Mouse (Mus musculus) macrophage (primary cell): Measurements from ENCODE around the gene Tubgcp5. TPM values are rescaled to one million over a fixed set of nuclear protein-coding genes. Genes with fewer than 3 reads are reported as not detected.

Source experiments
- H3K27ac ChIP-seq: fragments of 350-480 bp; formaldehyde crosslinking; 2 replicates; pipeline ENCODE4 v1.9.0; 2021
- H3K36me3 ChIP-seq: fragments of 350-480 bp; formaldehyde crosslinking; 2 replicates; pipeline ENCODE4 v1.9.0; 2021; ENCODE audit errors: inconsistent target
- H3K4me3 ChIP-seq: fragments of 350-480 bp; formaldehyde crosslinking; 2 replicates; pipeline ENCODE4 v1.9.0; 2021; ENCODE audit errors: inconsistent target
- H3K79me2 ChIP-seq: fragments of 350-480 bp; formaldehyde crosslinking; 2 replicates; pipeline ENCODE4 v1.9.0; 2021; ENCODE audit errors: inconsistent target
- WGBS: methylation state at CpG from one replicate; pipeline ENCODE4 v1.1.7; 2026; ENCODE audit warnings: inconsistent platforms; ENCODE audit not compliant: missing documents; 5-methylcytosine and 5-hydroxymethylcytosine counted together
- polyA plus RNA-seq: library from polyadenylated mRNA; stranded (reverse); fragments of 250-400 nt; gene quantifications from 3 replicates; pipeline ENCODE4 v1.2.4, GENCODE M21; 2018; ENCODE audit warnings: inconsistent platforms

The Tubgcp5 gene
- polyA plus RNA-seq, 1 experiment from 2014 or later = 9.2 TPM

DNA sequence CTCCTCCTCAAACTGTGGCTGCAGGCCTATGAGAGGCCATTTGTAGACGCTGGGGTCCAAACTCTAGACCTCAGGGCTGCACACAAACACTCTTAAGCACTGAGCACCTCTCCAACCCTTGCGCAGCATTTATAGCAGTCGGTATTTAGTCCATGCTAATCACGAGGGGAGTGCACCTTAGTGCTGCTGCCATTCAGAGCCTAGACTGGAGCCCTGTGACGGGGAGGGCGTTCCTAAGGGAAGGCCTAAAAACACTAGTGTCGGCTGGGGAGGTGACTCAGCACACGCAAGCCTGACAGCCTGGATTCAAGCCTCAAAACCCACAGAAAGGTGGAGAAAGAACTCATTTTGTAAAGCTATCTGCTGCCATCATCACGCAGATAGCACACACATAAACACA, 33.6 kb downstream of the Tubgcp5 start:
- Histone ChIP-seq H3K36me3 (peaks cover 59% of the 10 kb centered on the region), H3K79me2 (no peaks in the 10 kb centered on the region), H3K4me3 (no peak overlapping the region), H3K27ac (no peak overlapping the region)
- 89% methylated on average over 9 of the region's 9 CpGs for WGBS

DNA sequence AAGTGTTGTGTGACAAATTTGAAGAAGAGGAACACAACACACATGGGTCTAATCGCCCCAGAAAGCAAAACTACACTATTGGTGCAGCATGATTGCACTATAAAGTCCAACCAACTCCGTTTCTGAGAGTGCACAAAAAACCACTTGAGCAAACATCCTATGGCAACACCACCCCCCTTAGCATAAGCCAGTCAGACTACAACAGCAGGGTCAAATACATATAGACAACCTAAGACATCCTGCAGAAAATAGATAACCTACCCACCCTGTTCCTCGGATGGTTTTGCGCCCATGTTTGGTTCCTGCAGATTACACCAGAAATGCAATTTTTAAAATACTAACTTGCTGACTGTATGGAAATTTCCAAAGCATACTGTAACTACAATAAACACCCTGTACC, 42.9 kb downstream of the Tubgcp5 start:
- H3K36me3 ChIP-seq = peaks cover 4% of the 10 kb centered on the region; the same call in 1 of the 2 replicates
- no peak overlapping the region for H3K27ac ChIP-seq
- H3K79me2 ChIP-seq = no peaks in the 10 kb centered on the region
- WGBS = 82% methylated on average over 4 of the region's 4 CpGs
- no peak overlapping the region for H3K4me3 ChIP-seq

DNA sequence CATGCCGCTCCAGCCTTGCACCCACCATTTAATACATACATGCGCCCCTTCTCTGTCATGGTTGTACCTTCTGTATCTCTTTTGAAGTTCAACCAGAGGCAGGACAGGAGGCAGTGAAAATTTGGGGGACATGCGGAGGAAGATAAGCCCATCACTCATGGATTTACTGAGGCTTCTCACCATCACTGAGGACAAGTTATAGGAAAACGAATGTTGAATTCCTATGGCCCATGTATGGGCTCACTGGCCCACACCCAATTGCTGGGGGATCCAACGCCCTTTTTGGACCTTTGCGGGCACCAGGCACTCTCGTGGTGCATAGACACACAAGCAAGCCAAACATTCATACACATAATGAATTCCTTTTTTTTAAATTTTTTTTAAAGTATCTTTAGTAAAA, 47.5 kb downstream of the Tubgcp5 start, which contains the start of gene Cyfip1:
Gene Cyfip1 (plus strand): TSS at position 301 of the 400 bp plus-strand sequence.
- Histone ChIP-seq H3K36me3 (no peaks in the 10 kb centered on the region), H3K79me2 (peaks cover 42% of the 10 kb centered on the region), H3K27ac (peak within 1 kb of the TSS; percentile 66), H3K4me3 (peak within 1 kb of the TSS; percentile 84)
- WGBS = 82% methylated on average over 7 of the region's 7 CpGs

DNA sequence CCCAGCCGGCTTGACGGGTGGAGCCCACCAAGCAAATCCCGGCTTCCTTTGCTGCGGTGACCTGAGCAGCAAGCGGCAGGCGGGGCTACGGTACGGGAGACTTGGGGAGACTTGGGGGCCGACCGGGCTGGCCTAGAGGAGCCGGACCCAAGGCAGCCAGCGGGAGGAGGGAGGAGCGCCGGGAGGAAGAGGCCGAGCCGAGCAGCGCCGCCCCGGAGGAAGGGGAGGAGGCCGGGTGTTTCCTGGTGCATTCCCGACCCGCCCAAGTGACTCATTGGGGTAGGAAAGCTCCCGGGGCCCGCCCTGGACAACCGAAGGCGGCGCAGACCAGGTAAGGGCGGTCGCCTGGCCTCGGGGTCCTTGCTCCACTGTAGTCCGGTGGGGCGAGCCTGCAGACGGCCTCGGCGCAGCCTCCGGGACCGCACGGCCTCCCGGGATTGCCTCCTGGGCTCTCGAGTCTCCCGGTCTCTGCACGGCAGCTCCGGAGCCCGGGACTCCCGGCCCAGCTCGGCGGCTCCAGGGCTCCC, 48.1 kb downstream of the Tubgcp5 start:
- Histone ChIP-seq H3K36me3 (no peaks in the 10 kb centered on the region), H3K79me2 (peaks cover 48% of the 10 kb centered on the region), H3K4me3 (peak overlapping the region; percentile 84), H3K27ac (peak overlapping the region; percentile 66)
- WGBS = 0% methylated on average over 45 of the region's 47 CpGs

DNA sequence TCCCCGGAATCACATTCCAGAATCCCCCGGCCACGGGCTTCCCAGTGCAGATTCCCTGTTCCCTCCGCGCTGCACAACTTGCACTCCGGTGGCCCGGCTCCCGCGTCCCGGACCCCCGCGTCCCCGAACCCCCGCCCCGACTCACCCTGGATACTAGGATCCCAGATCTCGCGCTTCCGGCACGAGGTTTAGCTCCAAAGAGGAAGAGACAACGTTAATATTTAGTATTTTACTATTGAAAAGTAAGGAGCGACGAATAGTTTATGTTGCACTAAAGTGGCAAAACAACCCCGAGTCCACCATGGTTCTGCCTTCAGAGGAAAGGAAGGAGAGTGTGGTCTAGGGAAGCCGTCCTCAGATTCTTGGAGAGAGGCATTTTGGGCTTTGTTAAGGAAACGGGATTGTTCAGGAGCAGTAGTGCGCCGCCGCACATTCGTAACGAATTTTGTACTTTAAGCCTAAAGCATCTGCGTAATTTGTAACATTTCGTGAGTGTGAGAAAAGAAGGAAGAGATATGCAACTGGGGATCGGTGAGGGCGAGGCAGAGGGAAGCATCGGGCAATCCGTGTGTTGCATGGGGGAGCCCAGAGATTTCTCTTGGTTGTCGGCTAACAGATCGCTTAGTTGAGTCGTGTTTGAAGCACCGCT, 48.7 kb downstream of the Tubgcp5 start:
- Histone ChIP-seq H3K79me2 (peaks cover 54% of the 10 kb centered on the region), H3K27ac (peak overlapping the region; percentile 66), H3K36me3 (no peaks in the 10 kb centered on the region), H3K4me3 (peak overlapping the region; percentile 84)
- WGBS = under 1% methylated on average over 37 of the region's 40 CpGs

DNA sequence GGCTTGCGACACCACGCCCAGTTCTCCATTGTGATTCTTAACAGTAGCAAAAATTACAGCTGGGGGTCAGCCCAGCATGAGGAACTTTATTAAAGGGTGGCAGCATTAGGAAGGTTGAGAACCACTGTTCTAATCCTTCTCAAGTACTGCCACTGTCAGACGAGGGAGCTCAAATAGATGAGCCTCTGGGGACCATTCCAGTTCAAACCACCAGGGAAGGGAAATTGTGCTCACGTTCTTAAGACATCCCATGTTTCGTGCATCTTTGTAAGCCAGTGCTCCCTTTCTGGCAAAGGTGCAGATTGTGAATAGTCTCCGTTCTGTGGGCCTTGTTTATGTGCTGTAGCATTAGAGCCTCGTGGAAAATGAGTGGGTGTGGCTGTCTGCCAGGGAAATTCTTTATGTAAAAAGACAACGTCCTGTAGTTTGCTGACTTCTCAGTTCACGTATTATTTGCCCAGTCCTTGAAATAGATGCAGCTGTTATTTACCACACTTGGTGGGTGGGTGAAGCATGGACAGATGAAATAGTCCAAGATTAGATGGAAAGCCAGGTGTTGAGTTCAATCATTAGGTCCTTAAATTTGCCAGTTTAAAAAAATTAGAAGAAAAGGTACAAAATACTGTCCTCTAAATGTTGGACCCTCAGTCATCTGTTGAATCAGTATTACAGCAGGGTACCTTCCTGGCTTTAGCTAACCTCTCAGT, 52.8 kb downstream of the Tubgcp5 start:
- no peaks in the 10 kb centered on the region for H3K36me3 ChIP-seq
- no peak overlapping the region for H3K4me3 ChIP-seq
- peaks cover 96% of the 10 kb centered on the region for H3K79me2 ChIP-seq
- 83% methylated on average over 9 of the region's 9 CpGs for WGBS
- H3K27ac ChIP-seq = peak overlapping the region; percentile 42

DNA sequence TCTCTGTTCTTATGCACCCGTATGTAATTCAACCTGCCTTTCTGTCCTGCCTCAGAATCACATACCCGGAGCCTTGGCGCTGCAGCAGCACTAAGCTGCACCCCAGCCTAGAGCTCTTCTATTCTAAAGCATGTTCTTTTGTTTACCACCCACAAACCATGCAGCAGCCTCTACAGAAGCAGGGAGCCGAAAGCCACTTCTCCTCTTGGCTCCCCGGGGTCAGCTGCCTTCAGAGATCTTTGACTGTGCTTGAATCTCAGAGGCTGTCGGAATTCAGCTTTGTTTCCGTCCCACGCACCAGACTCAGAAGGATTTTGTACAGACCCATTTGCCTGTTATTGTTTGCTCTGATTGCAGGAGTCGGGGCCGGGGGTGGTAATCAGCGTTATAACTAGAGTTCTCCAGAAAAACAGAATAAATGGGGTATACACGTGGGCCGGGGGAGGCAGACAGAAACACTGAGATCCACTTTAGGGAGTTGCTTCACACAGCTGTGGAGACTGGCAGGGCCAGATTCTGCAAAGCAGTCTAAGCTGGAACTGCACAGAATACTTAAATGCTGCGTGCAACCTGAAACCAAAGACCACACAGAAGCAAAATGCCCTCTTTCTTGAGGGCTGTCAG, 56.1 kb downstream of the Tubgcp5 start:
- 94% methylated on average over 14 of the region's 14 CpGs for WGBS
- Histone ChIP-seq H3K4me3 (no peak overlapping the region), H3K79me2 (peaks cover 94% of the 10 kb centered on the region), H3K27ac (no peak overlapping the region), H3K36me3 (no peaks in the 10 kb centered on the region)

DNA sequence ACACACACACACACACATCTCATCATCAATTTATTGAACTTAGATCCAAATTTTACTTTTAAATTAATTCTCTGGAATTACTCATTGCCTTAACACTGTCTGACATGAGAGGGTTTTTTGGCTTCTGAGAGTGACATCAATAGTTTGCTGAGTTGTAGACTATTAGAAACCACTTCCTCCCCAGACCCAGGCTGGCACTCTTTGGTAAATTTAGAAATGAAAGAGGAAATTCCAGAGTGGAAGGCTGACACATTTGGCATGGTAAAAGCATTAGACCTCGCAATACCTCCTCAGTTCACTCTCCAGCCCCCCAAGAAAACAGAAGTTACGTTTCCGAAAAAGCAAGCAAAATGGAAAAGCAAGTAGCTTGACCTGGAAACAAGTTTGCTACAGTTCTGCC, 58.8 kb downstream of the Tubgcp5 start:
- H3K79me2 ChIP-seq = peaks cover 94% of the 10 kb centered on the region
- H3K4me3 ChIP-seq = no peak overlapping the region
- no peaks in the 10 kb centered on the region for H3K36me3 ChIP-seq
- WGBS = 2% methylated on average over 3 of the region's 3 CpGs
- peak overlapping the region; percentile 65 for H3K27ac ChIP-seq

DNA sequence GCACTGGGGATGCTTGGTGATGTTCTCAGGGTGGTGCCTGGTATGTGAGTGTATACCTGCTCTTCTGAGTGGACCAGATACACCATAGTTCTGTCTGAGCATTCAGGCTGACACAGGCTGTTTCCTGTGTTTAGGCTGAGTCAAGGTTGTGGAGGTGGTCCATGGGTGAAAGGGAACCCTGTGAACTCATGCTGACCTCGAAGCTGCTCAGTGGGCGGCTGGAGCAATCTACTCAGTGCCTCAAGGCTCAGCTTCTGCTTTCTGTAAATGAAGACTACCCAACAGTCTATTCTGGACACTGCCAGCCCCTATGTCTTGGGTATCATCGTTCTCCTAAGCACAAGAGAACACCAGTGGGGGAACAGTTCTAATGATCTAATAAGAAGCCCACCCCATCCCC, 61.6 kb downstream of the Tubgcp5 start:
- 0 out of 2 replicates have a peak overlapping the region, but pooled peaks have one; percentile 15 for H3K27ac ChIP-seq
- WGBS = 13% methylated on average over 3 of the region's 3 CpGs
- H3K4me3 ChIP-seq = no peak overlapping the region
- H3K79me2 ChIP-seq = peaks cover 94% of the 10 kb centered on the region
- H3K36me3 ChIP-seq = no peaks in the 10 kb centered on the region

DNA sequence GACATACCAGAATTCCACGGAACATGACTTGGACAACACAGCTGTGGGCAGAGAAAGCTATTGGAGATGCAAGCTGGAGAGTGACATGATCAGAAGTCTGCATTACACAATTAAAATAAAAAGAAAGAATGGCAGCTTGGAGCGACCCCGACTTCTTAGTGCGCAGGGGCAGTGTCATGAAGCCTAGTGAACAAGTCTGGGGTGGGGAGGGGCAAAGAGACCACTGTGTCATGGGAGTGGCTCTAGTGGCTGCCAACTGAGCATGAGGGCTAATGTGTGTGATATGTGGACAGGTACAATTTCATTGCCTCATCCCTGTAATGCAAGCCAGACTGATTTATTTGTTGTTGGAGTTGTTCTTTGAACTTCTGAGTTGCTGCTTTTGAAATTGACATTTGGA, 62.8 kb downstream of the Tubgcp5 start:
- Histone ChIP-seq H3K4me3 (no peak overlapping the region), H3K79me2 (peaks cover 94% of the 10 kb centered on the region), H3K36me3 (no peaks in the 10 kb centered on the region), H3K27ac (no peak overlapping the region)
- WGBS = 96% methylated on average over 4 of the region's 4 CpGs

DNA sequence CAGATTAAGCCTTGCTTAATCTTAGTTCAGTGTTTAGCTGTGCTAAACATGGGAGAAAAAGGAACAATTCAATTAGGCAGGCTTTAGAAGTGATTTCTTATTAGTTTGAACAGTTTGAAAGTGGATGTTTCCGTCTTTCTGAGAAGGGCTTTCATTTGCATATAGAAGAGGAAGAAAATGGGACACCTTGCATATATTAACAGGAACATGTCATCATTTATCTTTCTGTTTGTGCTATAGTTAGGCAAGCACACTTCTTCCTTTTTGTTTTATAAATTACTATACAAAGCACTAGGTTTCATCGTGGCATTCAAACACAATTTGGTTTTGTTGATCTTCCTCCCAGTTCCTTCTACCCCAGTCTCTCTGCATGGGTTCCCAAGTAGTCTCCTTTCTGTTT, 63.8 kb downstream of the Tubgcp5 start:
- Histone ChIP-seq H3K27ac (peak overlapping the region; percentile 28), H3K36me3 (no peaks in the 10 kb centered on the region), H3K79me2 (peaks cover 96% of the 10 kb centered on the region), H3K4me3 (no peak overlapping the region)
- WGBS = 0% methylated on average over 2 of the region's 2 CpGs

DNA sequence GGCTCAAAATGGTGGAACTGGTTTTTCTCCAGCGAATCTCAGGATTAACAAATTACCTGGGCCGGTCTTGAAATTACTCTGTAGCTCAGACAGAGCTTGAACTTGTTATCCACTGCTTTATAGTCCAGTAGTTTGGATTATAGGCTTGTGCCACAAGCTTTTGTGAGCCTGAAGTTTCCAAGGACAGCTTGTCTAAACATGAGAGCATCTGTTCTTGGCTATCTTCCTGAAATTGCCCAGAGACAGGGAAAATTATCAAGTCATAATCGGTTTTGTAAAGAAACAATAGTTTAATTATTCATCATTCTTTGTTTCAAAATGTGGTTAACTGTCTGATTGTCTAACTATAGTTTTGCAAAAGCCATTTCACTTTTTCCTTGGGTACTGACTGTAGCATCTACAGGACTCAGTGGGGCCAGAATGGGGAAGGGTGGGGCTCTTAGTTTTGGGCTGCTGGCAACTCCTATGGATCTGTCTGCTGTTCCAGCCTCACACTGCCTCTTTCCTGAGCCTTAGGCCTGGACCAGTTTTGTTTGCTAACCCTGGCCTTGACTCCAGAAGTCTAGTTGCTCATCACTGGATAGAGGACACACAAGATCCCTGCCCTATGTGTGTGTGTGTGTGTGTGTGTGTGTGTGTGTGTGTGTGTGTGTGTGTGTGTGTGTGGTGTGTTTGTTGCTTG, 65.0 kb downstream of the Tubgcp5 start:
- peak overlapping the region; percentile 27 for H3K27ac ChIP-seq
- peaks cover 100% of the 10 kb centered on the region for H3K79me2 ChIP-seq
- no peaks in the 10 kb centered on the region for H3K36me3 ChIP-seq
- H3K4me3 ChIP-seq = no peak overlapping the region
- 85% methylated on average over 3 of the region's 3 CpGs for WGBS

DNA sequence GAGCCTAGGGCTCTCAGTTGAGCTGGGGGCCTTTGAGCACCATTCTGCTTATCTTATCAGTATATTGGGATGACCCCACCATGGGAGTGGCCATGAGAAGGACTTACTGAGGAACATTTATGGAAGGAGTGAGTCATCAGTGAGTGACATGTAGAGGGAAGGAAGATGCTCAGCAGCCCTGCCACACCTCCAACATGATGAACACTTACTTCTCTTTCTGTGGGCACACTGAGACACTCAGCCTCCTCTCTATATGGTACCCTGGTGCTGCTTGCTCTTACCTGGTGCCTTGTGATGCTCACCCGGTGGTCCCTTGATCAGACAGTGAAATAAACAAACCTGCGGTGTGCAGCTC, 65.5 kb downstream of the Tubgcp5 start:
- Histone ChIP-seq H3K27ac (0 out of 2 replicates have a peak overlapping the region, but pooled peaks have one; percentile 27), H3K79me2 (peaks cover 100% of the 10 kb centered on the region), H3K36me3 (no peaks in the 10 kb centered on the region), H3K4me3 (no peak overlapping the region)
- 96% methylated on average over 2 of the region's 2 CpGs for WGBS

DNA sequence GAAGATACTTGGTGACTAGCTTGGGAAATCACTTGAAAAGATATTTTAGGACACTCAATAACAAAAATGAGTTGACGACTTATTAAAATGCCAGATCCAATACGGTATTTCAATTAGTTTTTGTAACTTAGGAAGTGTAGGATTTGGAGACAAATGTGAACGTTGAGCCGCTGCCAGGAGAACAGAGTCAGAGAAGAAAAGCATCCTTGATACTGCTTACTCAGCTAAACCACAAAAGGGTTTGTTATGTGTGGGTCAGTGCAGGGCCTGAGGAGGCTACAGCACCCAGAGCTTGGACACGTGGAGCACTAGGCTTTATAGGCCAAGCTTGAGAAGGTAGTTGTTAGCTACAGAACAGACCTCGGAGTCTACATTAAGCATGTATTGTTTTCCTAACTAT, 66.0 kb downstream of the Tubgcp5 start:
- Histone ChIP-seq H3K36me3 (no peaks in the 10 kb centered on the region), H3K4me3 (no peak overlapping the region)
- WGBS = 94% methylated on average over 6 of the region's 6 CpGs

More for the DNA sequence above, 66.0 kb downstream of the Tubgcp5 start:
- Histone ChIP-seq H3K27ac (0 out of 2 replicates have a peak overlapping the region, but pooled peaks have one; percentile 5), H3K79me2 (peaks cover 100% of the 10 kb centered on the region)
